Mouse (Mus musculus) heart, embryonic 12.5 days (tissue): ENCODE measurements around the gene Fam193b. TPM values are rescaled to one million over a fixed set of nuclear protein-coding genes. Genes with fewer than 3 reads are reported as not detected.

Source experiments
- ATAC-seq: fragments of 200-750 bp; cut with Nextera tagmentation; 2 replicates; pipeline ENCODE4 v1.8.0; 2017; ENCODE audit warnings: moderate TSS enrichment, moderate library complexity; ENCODE audit not compliant: insufficient number of reproducible peaks, low FRiP score
- H3K27ac ChIP-seq: fragments of 300-500 bp; sonication (generic); 2 replicates; pipeline ENCODE4 v1.5.1; 2016; ENCODE audit warnings: mild to moderate bottlenecking, moderate library complexity; ENCODE audit not compliant: poor library complexity, severe bottlenecking
- H3K27me3 ChIP-seq: fragments of 300-500 bp; sonication (generic); replicated peaks from 2 replicates; pipeline ENCODE4 v1.6.1; 2016; ENCODE audit warnings: mild to moderate bottlenecking, moderate library complexity
- H3K36me3 ChIP-seq: fragments of 300-500 bp; sonication (generic); 2 replicates; pipeline ENCODE4 v1.6.1; 2016; ENCODE audit warnings: mild to moderate bottlenecking, moderate library complexity
- H3K4me1 ChIP-seq: fragments of 300-500 bp; sonication (generic); replicated peaks from 2 replicates; pipeline ENCODE4 v1.6.1; 2016; ENCODE audit warnings: mild to moderate bottlenecking
- H3K4me2 ChIP-seq: fragments of 300-500 bp; sonication (generic); 2 replicates; pipeline ENCODE4 v1.6.1; 2016; ENCODE audit warnings: mild to moderate bottlenecking, moderate library complexity
- H3K4me3 ChIP-seq: fragments of 300-500 bp; sonication (generic); 2 replicates; pipeline ENCODE4 v1.5.1; 2016; ENCODE audit warnings: mild to moderate bottlenecking
- H3K9ac ChIP-seq: fragments of 300-500 bp; sonication (generic); 2 replicates; pipeline ENCODE4 v1.6.1; 2016; ENCODE audit warnings: mild to moderate bottlenecking, moderate library complexity
- H3K9me3 ChIP-seq: fragments of 300-500 bp; sonication (generic); replicated peaks from 2 replicates; pipeline ENCODE4 v1.6.1; 2016; ENCODE audit warnings: mild to moderate bottlenecking, moderate library complexity
- WGBS: fragments of 180-500 bp; shearing (Covaris S2); methylation state at CpG from one replicate; pipeline ENCODE4 v1.1.7; 2016; 5-methylcytosine and 5-hydroxymethylcytosine counted together
- microRNA-seq: library from miRNA; unstranded; fragments of <30 nt; microRNA quantifications from one replicate; pipeline ENCODE4, GENCODE M21; 2017
- polyA plus RNA-seq: library from polyadenylated mRNA; unstranded; fragments of >200 nt; fragmentation: Nextera tagmentation; extraction: Ambion mirVana; gene quantifications from 2 replicates; pipeline ENCODE4 v1.2.1, GENCODE M21; 2016

Gene Fam193b
- polyA plus RNA-seq, 1 experiment from 2014 or later: 24.4 TPM

- Histone ChIP-seq H3K4me1 (peaks cover 39% of the 10 kb centered on the region), H3K9me3 (no peaks in the 10 kb centered on the region), H3K36me3 (peaks cover 50% of the 10 kb centered on the region), H3K4me2 (no peak overlapping the region), H3K27me3 (peaks cover 59% of the 10 kb centered on the region), H3K4me3 (no peak overlapping the region), H3K27ac (no peak overlapping the region), H3K9ac (no peak overlapping the region)
- 71% methylated on average over 6 of the region's 6 CpGs for WGBS
- no peak for ATAC-seq
Observed at GRCm38 (mm10) chr13:55496661-55497060, 74.3 kb downstream of the Fam193b start.

- no peak for ATAC-seq
- H3K9me3 ChIP-seq: no peaks in the 10 kb centered on the region
- peaks cover 40% of the 10 kb centered on the region for H3K36me3 ChIP-seq
- no peak overlapping the region for H3K9ac ChIP-seq
- peaks cover 66% of the 10 kb centered on the region for H3K27me3 ChIP-seq
- H3K4me3 ChIP-seq: no peak overlapping the region
- 36% methylated on average over 4 of the region's 4 CpGs for WGBS
- H3K27ac ChIP-seq: no peak overlapping the region
- peaks cover 39% of the 10 kb centered on the region for H3K4me1 ChIP-seq
- H3K4me2 ChIP-seq: peak overlapping the region; percentile 12; the same call in 1 of the 2 replicates
Observed at GRCm38 (mm10) chr13:55495702-55496101, 75.2 kb downstream of the Fam193b start.

GRCm38 (mm10) chr13:55494883-55495621 lies 75.9 kb downstream of the Fam193b start:
- Histone ChIP-seq H3K4me1 (peaks cover 39% of the 10 kb centered on the region), H3K27ac (no peak overlapping the region), H3K27me3 (peaks cover 62% of the 10 kb centered on the region), H3K4me2 (peak overlapping the region; percentile 12), H3K36me3 (peaks cover 34% of the 10 kb centered on the region), H3K9ac (no peak overlapping the region; the same call in 1 of the 2 replicates), H3K9me3 (no peaks in the 10 kb centered on the region), H3K4me3 (no peak overlapping the region)
- 3% methylated on average over 18 of the region's 18 CpGs for WGBS
- ATAC-seq: peak; percentile 83

- Histone ChIP-seq H3K9me3 (no peaks in the 10 kb centered on the region), H3K4me1 (peaks cover 39% of the 10 kb centered on the region), H3K36me3 (peaks cover 27% of the 10 kb centered on the region), H3K27me3 (peaks cover 70% of the 10 kb centered on the region), H3K9ac (no peak overlapping the region), H3K27ac (no peak overlapping the region), H3K4me3 (no peak overlapping the region), H3K4me2 (no peak overlapping the region)
- ATAC-seq: no peak
- WGBS: 13% methylated on average over 2 of the region's 2 CpGs
Observed at GRCm38 (mm10) chr13:55494257-55494656, 76.7 kb downstream of the Fam193b start.

Small RNAs within 50 kb of the gene (microRNA-seq; reads per million reads assigned to microRNA genes)
- gene Mir6945: 5.7 reads per million, percentile 18 among the genes with 10 or more reads in this experiment

Other genes with a start within 250 kb of the Fam193b start
- 62.0 and 62.3 TPM in 2 replicates for gene Rab24, start 249.2 kb downstream of the Fam193b start, polyA plus RNA-seq
- gene Mxd3, start 241.3 kb downstream of the Fam193b start, polyA plus RNA-seq: 14.7 and 15.2 TPM in 2 replicates
- 105 and 106 TPM in 2 replicates for gene Lman2, start 208.3 kb downstream of the Fam193b start, polyA plus RNA-seq
- 0.42 and 0.52 TPM in 2 replicates for gene Rgs14, start 201.4 kb downstream of the Fam193b start, polyA plus RNA-seq
- not detected in 2 replicates for gene Slc34a1, start 172.9 kb downstream of the Fam193b start, polyA plus RNA-seq
- not detected in 2 replicates for gene Pfn3, start 155.9 kb downstream of the Fam193b start, polyA plus RNA-seq
- 0.96 TPM in 1 of 2 replicates, not detected in the other for gene F12, start 144.3 kb downstream of the Fam193b start, polyA plus RNA-seq
- gene Grk6, start 126.0 kb downstream of the Fam193b start, polyA plus RNA-seq: 27.6 and 29.1 TPM in 2 replicates
- 0.41 TPM in 1 of 2 replicates, not detected in the other for gene Prr7, start 106.9 kb downstream of the Fam193b start, polyA plus RNA-seq
- gene Dbn1, start 83.0 kb downstream of the Fam193b start, polyA plus RNA-seq: 101 TPM in 2 replicates
- gene Pdlim7, start 57.4 kb downstream of the Fam193b start, polyA plus RNA-seq: 427 and 428 TPM in 2 replicates
- 1.4 and 1.7 TPM in 2 replicates for gene Dok3, start 41.8 kb downstream of the Fam193b start, polyA plus RNA-seq
- gene Ddx41, start 34.5 kb downstream of the Fam193b start, polyA plus RNA-seq: 30.8 and 34.8 TPM in 2 replicates
- 133 and 141 TPM in 2 replicates for gene Tmed9, start 2.6 kb upstream of the Fam193b start, polyA plus RNA-seq
- 21.8 and 23.2 TPM in 2 replicates for gene B4galt7, start 28.8 kb upstream of the Fam193b start, polyA plus RNA-seq
- 34.7 and 35.8 TPM in 2 replicates for gene Caml, start 51.9 kb upstream of the Fam193b start, polyA plus RNA-seq
- gene Ddx46, start 63.9 kb upstream of the Fam193b start, polyA plus RNA-seq: 25.4 and 27.0 TPM in 2 replicates
- 76.3 and 77.1 TPM in 2 replicates for gene B230219D22Rik, start 122.0 kb upstream of the Fam193b start, polyA plus RNA-seq
- 63.7 and 67.4 TPM in 2 replicates for gene Txndc15, start 143.5 kb upstream of the Fam193b start, polyA plus RNA-seq
- 60.3 and 60.8 TPM in 2 replicates for gene Pcbd2, start 156.2 kb upstream of the Fam193b start, polyA plus RNA-seq
- gene Catsper3, start 213.4 kb upstream of the Fam193b start, polyA plus RNA-seq: not detected in 2 replicates